ENCODE assay signal across 18 mouse cellular contexts in genomic region chr5:120160923-120161658, GRCm38 (mm10). TPM values are rescaled to one million over a fixed set of nuclear protein-coding genes. Genes with fewer than 3 reads are reported as not detected.
A peak's percentile ranks its signal among the peaks of the same experiment; 100 is the strongest.
DNase-seq lines count a peak whose midpoint lies in the region; ATAC-seq and TF ChIP-seq lines count a peak whose summit lies in the region.
"Had no signal": no experiment of that assay in that cellular context is flagged by ENCODE, and none has a peak within 500 bp of the region (broad histone marks: within the 10 kb centered on the region; RNA-seq: fewer than 3 reads in every experiment).

No protein-coding gene starts in this region.

- H3K27ac ChIP-seq in gastrocnemius, adult 2 months: peak overlapping the region; percentile 56; the same call in 1 of the 2 replicates
- H3K27ac ChIP-seq in liver, adult 2 months (replicated peaks; ENCODE audit: insufficient read depth, low read depth, low read length): peak overlapping the region; percentile 67
- no peak overlapping the region for H3K27ac ChIP-seq in liver, embryonic 14.5 days
- no peak overlapping the region for H3K27ac ChIP-seq in kidney, embryonic 16.5 days (ENCODE audit: low read length)
- H3K27ac ChIP-seq in hindbrain, embryonic 12.5 days: no peak overlapping the region
- H3K27ac ChIP-seq: embryonic facial prominence, embryonic 12.5 days; hindbrain, embryonic 13.5 days had no signal

- DNase-seq in gastrocnemius, adult 2 months: peak; percentile 55
- DNase-seq in gastrocnemius, adult 18-20 months (ENCODE audit: low spot score): no peak
- DNase-seq in G1E (ENCODE audit: low spot score): no peak
- DNase-seq in liver, adult 2 months (ENCODE audit: extremely low read depth, low read depth, low spot score): peak; percentile 92
- no peak for DNase-seq in liver, embryonic 14.5 days (ENCODE audit: low read depth in 3 of 3, low spot score in 3 of 3)
- no peak for DNase-seq in left cerebral cortex, postnatal 36 days (ENCODE audit: low spot score in 2 of 2)
- DNase-seq: adrenal gland, adult 8-10 months; cerebellum, adult 11 months; cerebellum, adult 8-10 months; cerebellum, postnatal 14 days; gastrocnemius, postnatal 25 days; heart, postnatal 10 days; heart, postnatal 4 days had no signal

- H3K9ac ChIP-seq in liver, adult 2 months (ENCODE audit: low read depth, low read length): no peak overlapping the region
- no peak overlapping the region for H3K9ac ChIP-seq in liver, embryonic 14.5 days (replicated peaks)
- no peak overlapping the region for H3K9ac ChIP-seq in kidney, embryonic 16.5 days (replicated peaks; ENCODE audit: low read length)
- H3K9ac ChIP-seq in hindbrain, embryonic 12.5 days: no peak overlapping the region
- H3K9ac ChIP-seq: embryonic facial prominence, embryonic 12.5 days; hindbrain, embryonic 13.5 days had no signal

- no peak for TF ChIP-seq EP300 in liver, embryonic 14.5 days (IDR thresholded peaks at IDR 0.05; ENCODE audit: low read depth)

- H3K79me2 ChIP-seq in liver, adult 2 months (ENCODE audit: control insufficient read depth, insufficient read depth, low read length): no peaks in the 10 kb centered on the region

- WGBS in liver, adult 2 months: 75% methylated on average over 8 of the region's 8 CpGs
- whole genome bisulfite sequencing in liver, embryonic 14.5 days (ENCODE audit: insufficient replicate concordance): 46% methylated on average over 8 of the region's 8 CpGs
- WGBS in kidney, embryonic 16.5 days: 87% methylated on average over 8 of the region's 8 CpGs
- 91% methylated on average over 8 of the region's 8 CpGs for WGBS in hindbrain, embryonic 12.5 days

- no peak overlapping the region for H3K4me3 ChIP-seq in gastrocnemius, adult 2 months
- peak overlapping the region; percentile 54; the same call in 1 of the 2 replicates for H3K4me3 ChIP-seq in G1E (ENCODE audit: low read depth, low read length)
- no peak overlapping the region for H3K4me3 ChIP-seq in liver, adult 2 months (ENCODE audit: insufficient read depth, low read depth, low read length)
- no peak overlapping the region for H3K4me3 ChIP-seq in liver, embryonic 14.5 days (ENCODE audit: insufficient read depth in 1 of 2, low read depth in 2 of 2, low read length in 2 of 2)
- H3K4me3 ChIP-seq in kidney, embryonic 16.5 days (ENCODE audit: low read length): no peak overlapping the region
- H3K4me3 ChIP-seq in hindbrain, embryonic 12.5 days: no peak overlapping the region
- H3K4me3 ChIP-seq: embryonic facial prominence, embryonic 12.5 days; hindbrain, embryonic 13.5 days had no signal

- intact Hi-C loops in gastrocnemius, adult 2 months (cut with DNase I): no loop called here
- intact Hi-C loops in left cerebral cortex, postnatal 36 days (cut with DNase I): no loop called here

- no peak for TF ChIP-seq POLR2A in liver, adult 2 months (IDR thresholded peaks at IDR 0.05; ENCODE audit: extremely low read depth, insufficient read depth, low read length)

- peaks cover 98% of the 10 kb centered on the region for H3K36me3 ChIP-seq in G1E (replicated peaks)
- no peaks in the 10 kb centered on the region for H3K36me3 ChIP-seq in liver, adult 2 months (ENCODE audit: control insufficient read depth, insufficient read depth, low read length)
- H3K36me3 ChIP-seq in liver, embryonic 14.5 days (replicated peaks; ENCODE audit: control insufficient read depth, insufficient read depth, low read depth): no peaks in the 10 kb centered on the region
- H3K36me3 ChIP-seq in kidney, embryonic 16.5 days (ENCODE audit: insufficient read depth, low read length): no peaks in the 10 kb centered on the region
- H3K36me3 ChIP-seq in hindbrain, embryonic 12.5 days: no peaks in the 10 kb centered on the region
- H3K36me3 ChIP-seq: hindbrain, embryonic 13.5 days had no signal

- no peaks in the 10 kb centered on the region for H3K9me3 ChIP-seq in G1E (replicated peaks)
- H3K9me3 ChIP-seq in liver, embryonic 14.5 days (ENCODE audit: control insufficient read depth, low read length): no peaks in the 10 kb centered on the region
- H3K9me3 ChIP-seq in kidney, embryonic 16.5 days (ENCODE audit: low read length): no peaks in the 10 kb centered on the region
- H3K9me3 ChIP-seq in hindbrain, embryonic 12.5 days (replicated peaks): no peaks in the 10 kb centered on the region
- H3K9me3 ChIP-seq: embryonic facial prominence, embryonic 12.5 days; hindbrain, embryonic 13.5 days had no signal

- H3K4me1 ChIP-seq in G1E (ENCODE audit: insufficient read depth, low read depth, low read length): peaks cover 99% of the 10 kb centered on the region
- H3K4me1 ChIP-seq in liver, adult 2 months (ENCODE audit: control insufficient read depth, insufficient read depth, low read length): peaks cover 26% of the 10 kb centered on the region
- H3K4me1 ChIP-seq in liver, embryonic 14.5 days (replicated peaks; ENCODE audit: control insufficient read depth in 2 of 2, insufficient read depth in 2 of 2, low read length in 1 of 2): peaks cover 9 to 18% of the 10 kb centered on the region in 2 experiments; a peak in 3 of 4 replicates
- H3K4me1 ChIP-seq in kidney, embryonic 16.5 days (ENCODE audit: insufficient read depth, low read length): peaks cover 41% of the 10 kb centered on the region
- H3K4me1 ChIP-seq in hindbrain, embryonic 12.5 days: peaks cover 11% of the 10 kb centered on the region

- no peak for ATAC-seq in G1E (ENCODE audit: extremely low read depth, insufficient number of reproducible peaks, low FRiP score, poor library complexity, severe bottlenecking)
- ATAC-seq in liver, embryonic 14.5 days (ENCODE audit: insufficient read depth): peak; percentile 38; the same call in 1 of the 2 replicates
- ATAC-seq in kidney, embryonic 16.5 days (ENCODE audit: low FRiP score, low TSS enrichment): no peak
- no peak for ATAC-seq in hindbrain, embryonic 12.5 days (ENCODE audit: low FRiP score)
- ATAC-seq: forebrain, embryonic 16.5 days had no signal

- 0 out of 2 replicates have a peak overlapping the region, but pooled peaks have one; percentile 9 for H3K4me2 ChIP-seq in liver, embryonic 14.5 days (ENCODE audit: low read depth)
- no peak overlapping the region for H3K4me2 ChIP-seq in kidney, embryonic 16.5 days (replicated peaks; ENCODE audit: low read depth, low read length)
- no peak overlapping the region for H3K4me2 ChIP-seq in hindbrain, embryonic 12.5 days (replicated peaks)
- H3K4me2 ChIP-seq: embryonic facial prominence, embryonic 12.5 days; hindbrain, embryonic 13.5 days had no signal

- H3K27me3 ChIP-seq in G1E (ENCODE audit: insufficient read depth, low read length): no peaks in the 10 kb centered on the region
- H3K27me3 ChIP-seq in liver, adult 2 months (ENCODE audit: control insufficient read depth, insufficient read depth, low read length): no peaks in the 10 kb centered on the region
- H3K27me3 ChIP-seq in liver, embryonic 14.5 days (ENCODE audit: control insufficient read depth, insufficient read depth, low read length): no peaks in the 10 kb centered on the region
- H3K27me3 ChIP-seq in kidney, embryonic 16.5 days (ENCODE audit: insufficient read depth, low read length): no peaks in the 10 kb centered on the region
- no peaks in the 10 kb centered on the region for H3K27me3 ChIP-seq in hindbrain, embryonic 12.5 days
- H3K27me3 ChIP-seq: embryonic facial prominence, embryonic 12.5 days; hindbrain, embryonic 13.5 days had no signal

- TF ChIP-seq CTCF in gastrocnemius, adult 2 months (IDR thresholded peaks at IDR 0.05): no peak
- TF ChIP-seq CTCF in G1E (IDR thresholded peaks at IDR 0.05; ENCODE audit: low read depth, low read length): no peak
- TF ChIP-seq CTCF in liver, adult 2 months (IDR thresholded peaks at IDR 0.05; ENCODE audit: low read depth, low read length): no peak
- no peak for TF ChIP-seq CTCF in liver, embryonic 14.5 days (IDR thresholded peaks at IDR 0.05; ENCODE audit: low read depth)

RNA-seq across cellular contexts. Expression of gene Rbm19, which starts 44.8 kb away (rescaled TPM):
- total RNA-seq in gastrocnemius, adult 2 months (2021): 10 to 100 TPM; 18.8 to 20.5 TPM
- total RNA-seq in gastrocnemius, adult 18-20 months (2021): 10 to 100 TPM; 15.2 to 20.1 TPM
- 17.3 and 19.3 TPM in 2 replicates for total RNA-seq in G1E (2014; fragmentation: Nextera tagmentation)
- 25.1 and 25.8 TPM in 2 replicates for total RNA-seq in G1E (2017)
- 34.8 and 42.5 TPM in 2 replicates for polyA plus RNA-seq in G1E (2012)
- total RNA-seq in liver, adult 2 months (2014; rRNA removed): 4.9 and 5.6 TPM in 2 replicates
- 8.2 and 9.2 TPM in 2 replicates for polyA plus RNA-seq in liver, adult 2 months (2012; rRNA removed)
- 6.7 and 6.8 TPM in 2 replicates for polyA plus RNA-seq in liver, embryonic 14.5 days (2012; rRNA removed)
- 10.9 and 11.1 TPM in 2 replicates for polyA plus RNA-seq in liver, embryonic 14.5 days (2014; fragmentation: Nextera tagmentation; extraction: Ambion mirVana)
- polyA plus RNA-seq in kidney, embryonic 16.5 days (2015; fragmentation: Nextera tagmentation; extraction: Ambion mirVana): 26.0 and 28.1 TPM in 2 replicates
- 10 to 100 TPM; 16.5 to 17.0 TPM for total RNA-seq in left cerebral cortex, postnatal 36 days (2021)
- polyA plus RNA-seq in hindbrain, embryonic 12.5 days (2016; fragmentation: Nextera tagmentation; extraction: Ambion mirVana): 26.3 and 28.2 TPM in 2 replicates

Comparison
In these comparisons a context has a peak if more than half of its experiments do, and no peak if none do; other contexts are left out.
1. DNase-seq: peak in gastrocnemius, adult 2 months (single experiment) and liver, adult 2 months (single experiment); none in gastrocnemius, adult 18-20 months (single experiment), G1E (single experiment), liver, embryonic 14.5 days (0 of 3) and left cerebral cortex, postnatal 36 days (0 of 2).
2. H3K27ac ChIP-seq: peak in gastrocnemius, adult 2 months (single experiment) and liver, adult 2 months (single experiment); none in liver, embryonic 14.5 days (single experiment), kidney, embryonic 16.5 days (single experiment) and hindbrain, embryonic 12.5 days (single experiment).